Mouse (Mus musculus) liver, postnatal 0 days (tissue): Measurements from ENCODE around the gene Ifnk. TPM values are rescaled to one million over a fixed set of nuclear protein-coding genes. Genes with fewer than 3 reads are reported as not detected.

ENCODE experiments used
- ATAC-seq: fragments of 200-750 bp; cut with Nextera tagmentation; 2 replicates; pipeline ENCODE4 v1.8.0; 2017; ENCODE audit warnings: mild to moderate bottlenecking, moderate library complexity
- DNase-seq: peaks from one replicate; pipeline ENCODE4 v3.0.0-alpha.2; 2016
- H3K27ac ChIP-seq: fragments of 300-500 bp; sonication (generic); 2 replicates; pipeline ENCODE4 v1.5.1; 2014; ENCODE audit warnings: antibody characterized with exemption, moderate library complexity, mild to moderate bottlenecking, low read depth
- H3K27me3 ChIP-seq: fragments of 300-500 bp; sonication (generic); 2 replicates; pipeline ENCODE4 v1.6.1; 2014; ENCODE audit warnings: low read length, control low read depth, mixed read lengths; ENCODE audit not compliant: insufficient read depth
- H3K36me3 ChIP-seq: fragments of 300-500 bp; sonication (generic); replicated peaks from 2 replicates; pipeline ENCODE4 v1.6.1; 2014; ENCODE audit warnings: mild to moderate bottlenecking, control low read depth, low read length, moderate library complexity, mixed read lengths; ENCODE audit not compliant: insufficient read depth
- H3K4me1 ChIP-seq: fragments of 300-500 bp; sonication (generic); 2 replicates; pipeline ENCODE4 v1.6.1; 2014; ENCODE audit warnings: antibody characterized with exemption, mild to moderate bottlenecking, control low read depth; ENCODE audit not compliant: insufficient read depth
- H3K4me2 ChIP-seq: fragments of 300-500 bp; sonication (generic); 2 replicates; pipeline ENCODE4 v1.6.1; 2014; ENCODE audit warnings: low read depth, mild to moderate bottlenecking, low read length, moderate library complexity, mixed read lengths
- H3K4me3 ChIP-seq: fragments of 300-500 bp; sonication (generic); 2 replicates; pipeline ENCODE4 v1.5.1; 2014; ENCODE audit warnings: low read depth, low read length
- H3K9ac ChIP-seq: fragments of 300-500 bp; sonication (generic); replicated peaks from 2 replicates; pipeline ENCODE4 v1.6.1; 2014; ENCODE audit warnings: mild to moderate bottlenecking, moderate library complexity
- H3K9me3 ChIP-seq: fragments of 300-500 bp; sonication (generic); 2 replicates; pipeline ENCODE4 v1.6.1; 2016; ENCODE audit warnings: mild to moderate bottlenecking, control low read depth, low read length, mixed read lengths
- CTCF ChIP-seq: sonication (generic); IDR thresholded peaks from 2 replicates; pipeline ENCODE4 v1.5.1; 2016; ENCODE audit warnings: antibody characterized with exemption, low read depth
- EP300 ChIP-seq: IDR thresholded peaks from 2 replicates; pipeline ENCODE4 v1.6.1; 2016; ENCODE audit warnings: antibody characterized with exemption, low read depth, mild to moderate bottlenecking
- WGBS: fragments of 180-500 bp; shearing (Covaris S2); extraction: QIAGEN DNeasy Blood & Tissue Kit; methylation state at CpG from one replicate; pipeline ENCODE4 v1.1.7; 2014; ENCODE audit not compliant: insufficient replicate concordance; 5-methylcytosine and 5-hydroxymethylcytosine counted together
- polyA plus RNA-seq: library from polyadenylated mRNA; unstranded; fragments of >200 nt; fragmentation: Nextera tagmentation; extraction: Ambion mirVana; gene quantifications from 2 replicates; pipeline ENCODE4 v1.2.1, GENCODE M21; 2015

The Ifnk gene
- polyA plus RNA-seq, 1 experiment from 2014 or later = 0.27 TPM

DNA sequence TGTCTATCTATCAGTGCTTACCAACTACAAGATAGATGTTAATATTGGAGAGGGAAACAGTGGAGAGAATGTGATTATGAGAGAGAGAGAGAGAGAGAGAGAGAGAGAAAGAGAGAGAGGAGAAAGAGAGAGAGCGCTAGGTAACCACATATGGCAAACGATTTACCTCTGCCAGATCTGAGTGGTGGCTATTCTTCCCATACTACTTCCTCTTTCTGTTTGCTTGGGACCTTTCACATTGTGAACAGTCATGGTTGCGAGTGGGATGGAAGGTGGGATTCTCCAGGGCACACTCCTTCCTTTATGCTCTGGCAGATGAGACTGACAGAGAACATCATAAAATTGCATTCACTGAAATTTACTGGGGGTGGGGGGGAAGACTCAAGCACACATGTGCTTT is 34.7 kb upstream of the Ifnk start:
- DNase-seq (no peak), ATAC-seq (no peak)
- TF ChIP-seq CTCF (no peak), EP300 (no peak)
- H3K9me3 ChIP-seq = no peaks in the 10 kb centered on the region
- H3K36me3 ChIP-seq = no peaks in the 10 kb centered on the region
- H3K27me3 ChIP-seq = no peaks in the 10 kb centered on the region
- peaks cover 11% of the 10 kb centered on the region; the same call in 1 of the 2 replicates for H3K4me1 ChIP-seq
- no peak overlapping the region for H3K27ac ChIP-seq
- H3K4me3 ChIP-seq = no peak overlapping the region
- H3K4me2 ChIP-seq = no peak overlapping the region
- 64% methylated on average over 3 of the region's 3 CpGs for WGBS
- H3K9ac ChIP-seq = no peak overlapping the region

DNA sequence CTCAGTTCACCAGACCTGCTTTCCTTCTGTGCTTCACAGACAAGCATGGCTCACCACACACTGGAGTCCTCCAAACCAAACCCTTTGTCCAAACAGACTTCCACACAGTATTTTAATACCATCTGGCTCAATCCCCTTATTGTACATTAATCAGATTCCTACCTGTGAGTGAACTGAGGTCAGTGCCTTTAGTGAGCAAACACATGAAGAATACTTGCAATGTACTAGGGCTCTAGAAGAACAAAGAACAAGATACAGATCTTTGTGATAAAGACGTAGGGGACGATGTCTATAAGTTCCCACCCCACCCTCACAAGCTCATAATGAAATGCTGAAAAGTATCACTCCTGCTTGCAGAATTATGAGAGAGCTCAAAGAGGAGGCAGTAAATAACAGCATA is 33.0 kb upstream of the Ifnk start:
- Histone ChIP-seq H3K4me1 (peaks cover 9% of the 10 kb centered on the region; the same call in 1 of the 2 replicates), H3K27ac (no peak overlapping the region), H3K27me3 (no peaks in the 10 kb centered on the region), H3K4me3 (no peak overlapping the region), H3K4me2 (no peak overlapping the region), H3K36me3 (no peaks in the 10 kb centered on the region; the same call in 1 of the 2 replicates), H3K9ac (no peak overlapping the region), H3K9me3 (no peaks in the 10 kb centered on the region)
- WGBS = 64% methylated on average over 2 of the region's 2 CpGs
- DNase-seq (no peak), ATAC-seq (no peak)
- TF ChIP-seq EP300 (no peak), CTCF (no peak)

DNA sequence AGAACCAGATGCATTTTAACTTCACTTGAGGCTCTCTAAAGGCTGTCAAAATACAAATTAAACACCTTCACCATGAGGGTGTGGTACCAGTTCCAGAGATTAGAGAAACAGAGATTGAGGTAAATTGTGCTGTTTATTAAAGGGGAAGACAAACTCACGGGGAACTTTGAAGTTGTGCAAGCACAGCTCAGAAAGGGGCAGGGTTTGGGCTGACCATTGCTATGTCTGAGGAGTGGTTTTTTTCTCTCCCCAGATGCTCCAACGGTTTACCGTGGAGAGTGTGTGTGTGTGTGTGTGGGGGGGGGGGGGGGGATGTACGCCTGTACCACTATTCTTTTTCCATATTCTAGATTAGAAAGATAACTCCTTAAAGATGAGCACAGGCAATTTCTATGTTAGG is 31.7 kb upstream of the Ifnk start:
- H3K27me3 ChIP-seq = no peaks in the 10 kb centered on the region
- TF ChIP-seq CTCF (no peak), EP300 (no peak)
- peaks cover 12% of the 10 kb centered on the region; the same call in 1 of the 2 replicates for H3K4me1 ChIP-seq
- ATAC-seq = no peak
- WGBS = 29% methylated on average over 4 of the region's 4 CpGs
- no peak overlapping the region for H3K9ac ChIP-seq
- H3K9me3 ChIP-seq = no peaks in the 10 kb centered on the region
- H3K4me3 ChIP-seq = no peak overlapping the region
- H3K27ac ChIP-seq = no peak overlapping the region
- no peak for DNase-seq
- no peaks in the 10 kb centered on the region; the same call in 1 of the 2 replicates for H3K36me3 ChIP-seq
- H3K4me2 ChIP-seq = no peak overlapping the region

DNA sequence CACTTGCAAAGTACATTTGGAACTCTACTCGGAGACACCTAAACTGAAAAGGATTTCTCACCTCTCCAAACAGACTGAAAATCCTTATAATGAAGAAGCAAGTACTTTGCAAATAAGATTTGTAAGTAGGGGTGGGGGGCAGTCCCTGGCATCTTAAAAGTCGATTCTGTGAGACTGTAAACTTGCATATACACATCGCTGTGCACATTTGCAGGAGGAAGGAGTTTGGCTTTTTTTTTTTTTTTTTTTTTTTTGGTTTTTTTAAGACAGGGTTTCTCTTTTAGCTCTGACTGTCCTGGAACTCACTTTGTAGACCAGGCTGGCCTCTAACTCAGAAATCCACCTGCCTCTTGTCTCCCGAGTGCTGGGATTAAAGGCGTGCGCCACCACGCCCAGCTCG is 31.3 kb upstream of the Ifnk start:
- TF ChIP-seq EP300 (no peak), CTCF (no peak)
- 84% methylated on average over 8 of the region's 8 CpGs for WGBS
- ATAC-seq (no peak), DNase-seq (no peak)
- Histone ChIP-seq H3K9ac (no peak overlapping the region), H3K4me3 (no peak overlapping the region), H3K4me2 (no peak overlapping the region), H3K36me3 (no peaks in the 10 kb centered on the region; the same call in 1 of the 2 replicates), H3K4me1 (peaks cover 12% of the 10 kb centered on the region; the same call in 1 of the 2 replicates), H3K9me3 (no peaks in the 10 kb centered on the region), H3K27me3 (no peaks in the 10 kb centered on the region), H3K27ac (no peak overlapping the region)

DNA sequence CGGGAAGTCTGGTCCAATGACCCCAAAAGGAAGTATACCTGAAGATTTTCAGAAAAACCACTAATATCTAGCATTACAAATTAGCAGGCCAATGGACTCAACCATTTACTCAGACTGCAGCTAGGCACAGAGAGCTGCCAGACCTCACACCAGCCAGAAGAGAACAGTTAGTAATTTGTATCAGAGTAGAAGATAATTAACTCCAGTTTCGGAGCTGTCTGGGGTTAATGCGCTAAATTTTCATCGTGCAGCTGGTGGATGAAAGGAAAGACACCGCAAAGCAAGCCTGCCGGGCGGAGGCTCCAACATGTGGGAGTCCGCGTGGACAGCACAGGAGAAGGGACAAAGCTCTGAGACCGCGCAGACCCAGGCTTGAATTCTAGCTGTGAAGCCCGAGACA is 30.8 kb upstream of the Ifnk start:
- Histone ChIP-seq H3K9me3 (no peaks in the 10 kb centered on the region), H3K27ac (no peak overlapping the region), H3K27me3 (no peaks in the 10 kb centered on the region), H3K4me3 (no peak overlapping the region), H3K4me2 (no peak overlapping the region), H3K9ac (no peak overlapping the region), H3K36me3 (no peaks in the 10 kb centered on the region; the same call in 1 of the 2 replicates), H3K4me1 (peaks cover 15% of the 10 kb centered on the region)
- ATAC-seq (no peak), DNase-seq (no peak)
- TF ChIP-seq EP300 (no peak), CTCF (no peak)
- WGBS = 79% methylated on average over 12 of the region's 12 CpGs

DNA sequence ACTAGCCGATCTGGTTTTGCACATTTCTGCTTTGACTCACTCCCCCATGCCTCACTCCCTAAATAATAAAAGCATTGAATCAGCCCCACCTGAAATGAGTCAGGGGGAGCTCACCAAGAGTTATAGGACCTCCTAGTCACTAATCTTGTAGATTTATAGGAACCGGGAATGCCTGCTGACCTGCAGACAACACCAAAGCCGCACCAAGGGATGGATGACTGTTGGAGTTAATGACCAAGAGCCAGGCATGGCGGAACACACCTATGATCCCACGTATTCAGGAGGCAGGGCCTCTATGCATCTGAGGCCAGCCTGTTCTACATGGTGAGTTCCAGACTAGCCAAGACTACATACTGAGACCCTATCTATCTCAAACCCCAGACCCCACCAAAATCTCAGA is 28.8 kb upstream of the Ifnk start:
- H3K27me3 ChIP-seq = no peaks in the 10 kb centered on the region
- H3K9me3 ChIP-seq = no peaks in the 10 kb centered on the region
- 80% methylated on average over 5 of the region's 5 CpGs for WGBS
- ATAC-seq = no peak
- H3K4me2 ChIP-seq = no peak overlapping the region
- TF ChIP-seq EP300 (no peak), CTCF (no peak)
- H3K4me1 ChIP-seq = peaks cover 24% of the 10 kb centered on the region
- H3K27ac ChIP-seq = no peak overlapping the region
- no peak for DNase-seq
- H3K36me3 ChIP-seq = no peaks in the 10 kb centered on the region; the same call in 1 of the 2 replicates
- H3K4me3 ChIP-seq = no peak overlapping the region
- no peak overlapping the region for H3K9ac ChIP-seq

DNA sequence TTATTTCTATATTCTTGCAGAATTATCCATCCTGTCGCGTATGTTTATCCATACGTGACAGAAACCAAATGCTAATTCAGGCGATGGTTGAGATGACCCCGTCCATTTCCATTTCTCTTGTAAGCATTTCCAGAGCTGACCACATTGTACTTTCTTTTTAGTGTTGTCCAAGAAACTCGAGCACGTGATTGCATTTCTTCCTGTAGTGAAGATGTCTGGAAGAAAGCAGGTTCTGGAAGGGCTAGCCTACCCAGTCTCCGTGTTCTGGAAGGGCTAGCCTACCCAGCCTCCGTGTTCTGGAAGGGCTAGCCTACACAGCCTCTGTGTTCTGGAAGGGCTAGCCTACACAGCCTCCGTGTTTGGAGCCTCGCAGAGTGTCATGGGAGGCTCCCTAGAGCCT is 27.8 kb upstream of the Ifnk start:
- Histone ChIP-seq H3K4me2 (no peak overlapping the region), H3K4me1 (peaks cover 24% of the 10 kb centered on the region), H3K36me3 (no peaks in the 10 kb centered on the region; the same call in 1 of the 2 replicates), H3K27ac (no peak overlapping the region), H3K9ac (no peak overlapping the region), H3K27me3 (no peaks in the 10 kb centered on the region), H3K9me3 (no peaks in the 10 kb centered on the region), H3K4me3 (no peak overlapping the region)
- TF ChIP-seq EP300 (no peak), CTCF (no peak)
- ATAC-seq (no peak), DNase-seq (no peak)
- WGBS = 77% methylated on average over 11 of the region's 11 CpGs
